Mouse (Mus musculus) limb, embryonic 11.5 days (tissue): ENCODE measurements around the gene Zfp760. TPM values are rescaled to one million over a fixed set of nuclear protein-coding genes. Genes with fewer than 3 reads are reported as not detected.

Experiments
- polyA plus RNA-seq: library from polyadenylated mRNA; unstranded; fragments of >200 nt; fragmentation: Nextera tagmentation; extraction: Ambion mirVana; gene quantifications from 2 replicates; pipeline ENCODE4 v1.2.1, GENCODE M21; 2014

Gene Zfp760
- polyA plus RNA-seq, 1 experiment from 2014 or later, result 20.8 TPM

Other genes with a start within 250 kb of the Zfp760 start
- gene Zfp53, start 218.7 kb upstream of the Zfp760 start, polyA plus RNA-seq, result 9.9 and 10.7 TPM in 2 replicates
- gene Zfp52, start 172.2 kb upstream of the Zfp760 start, polyA plus RNA-seq, result 1.9 and 2.5 TPM in 2 replicates
- 16.4 and 17.4 TPM in 2 replicates for gene Zfp948, start 140.7 kb upstream of the Zfp760 start, polyA plus RNA-seq
- gene Zfp983, start 57.1 kb upstream of the Zfp760 start, polyA plus RNA-seq, result 4.8 and 4.9 TPM in 2 replicates
- gene Gm10226, start 15.9 kb upstream of the Zfp760 start, polyA plus RNA-seq, result 9.4 and 10.1 TPM in 2 replicates
- gene Zfp229, start 23.1 kb downstream of the Zfp760 start, polyA plus RNA-seq, result 8.4 and 10.4 TPM in 2 replicates
- gene Zfp820, start 138.0 kb downstream of the Zfp760 start, polyA plus RNA-seq, result 9.7 and 9.9 TPM in 2 replicates
- gene Zfp995, start 202.2 kb downstream of the Zfp760 start, polyA plus RNA-seq, result 6.8 and 7.1 TPM in 2 replicates